Mouse (Mus musculus) intestine, postnatal 0 days (tissue): ENCODE data around the gene Arhgap32. TPM values are rescaled to one million over a fixed set of nuclear protein-coding genes. Genes with fewer than 3 reads are reported as not detected.
A peak's percentile ranks its signal among the peaks of the same experiment; 100 is the strongest.

Experiments
- ATAC-seq: fragments of 200-750 bp; cut with Nextera tagmentation; 2 replicates; pipeline ENCODE4 v1.8.0; 2017; ENCODE audit warnings: mild to moderate bottlenecking, moderate TSS enrichment, moderate library complexity
- H3K27ac ChIP-seq: fragments of 300-500 bp; sonication (generic); 2 replicates; pipeline ENCODE4 v1.5.1; 2014; ENCODE audit warnings: mild to moderate bottlenecking, low read depth, low read length, moderate library complexity
- H3K27me3 ChIP-seq: fragments of 300-500 bp; sonication (generic); replicated peaks from 2 replicates; pipeline ENCODE4 v1.6.1; 2014; ENCODE audit warnings: low read length, mixed read lengths; ENCODE audit not compliant: control insufficient read depth, insufficient read depth
- H3K36me3 ChIP-seq: fragments of 300-500 bp; sonication (generic); 2 replicates; pipeline ENCODE4 v1.6.1; 2014; ENCODE audit warnings: mild to moderate bottlenecking, moderate library complexity; ENCODE audit not compliant: control insufficient read depth, insufficient read depth
- H3K4me1 ChIP-seq: fragments of 300-500 bp; sonication (generic); replicated peaks from 2 replicates; pipeline ENCODE4 v1.6.1; 2014; ENCODE audit warnings: antibody characterized with exemption, low read length, mixed read lengths; ENCODE audit not compliant: control insufficient read depth, insufficient read depth
- H3K4me2 ChIP-seq: fragments of 300-500 bp; sonication (generic); replicated peaks from 2 replicates; pipeline ENCODE4 v1.6.1; 2014; ENCODE audit warnings: low read depth, mild to moderate bottlenecking, moderate library complexity
- H3K4me3 ChIP-seq: fragments of 300-500 bp; sonication (generic); 2 replicates; pipeline ENCODE4 v1.5.1; 2014; ENCODE audit warnings: low read depth, low read length
- H3K9ac ChIP-seq: fragments of 300-500 bp; sonication (generic); 2 replicates; pipeline ENCODE4 v1.6.1; 2014; ENCODE audit warnings: mild to moderate bottlenecking, low read depth, low read length
- H3K9me3 ChIP-seq: fragments of 300-500 bp; sonication (generic); 2 replicates; pipeline ENCODE4 v1.6.1; 2016; ENCODE audit warnings: mixed run types; ENCODE audit not compliant: control insufficient read depth
- CTCF ChIP-seq: sonication (generic); IDR thresholded peaks from 2 replicates; pipeline ENCODE4 v1.5.1; 2016; ENCODE audit warnings: low read depth, mild to moderate bottlenecking, control low read depth, antibody characterized with exemption, moderate library complexity
- WGBS: fragments of 180-500 bp; shearing (Covaris S2); extraction: QIAGEN DNeasy Blood & Tissue Kit; methylation state at CpG from one replicate; pipeline ENCODE4 v1.1.7; 2014; 5-methylcytosine and 5-hydroxymethylcytosine counted together
- polyA plus RNA-seq: library from polyadenylated mRNA; unstranded; fragments of >200 nt; fragmentation: Nextera tagmentation; extraction: Ambion mirVana; gene quantifications from 2 replicates; pipeline ENCODE4 v1.2.1, GENCODE M21; 2015

Gene Arhgap32
- polyA plus RNA-seq, 1 experiment from 2014 or later: 18.1 TPM

DNA sequence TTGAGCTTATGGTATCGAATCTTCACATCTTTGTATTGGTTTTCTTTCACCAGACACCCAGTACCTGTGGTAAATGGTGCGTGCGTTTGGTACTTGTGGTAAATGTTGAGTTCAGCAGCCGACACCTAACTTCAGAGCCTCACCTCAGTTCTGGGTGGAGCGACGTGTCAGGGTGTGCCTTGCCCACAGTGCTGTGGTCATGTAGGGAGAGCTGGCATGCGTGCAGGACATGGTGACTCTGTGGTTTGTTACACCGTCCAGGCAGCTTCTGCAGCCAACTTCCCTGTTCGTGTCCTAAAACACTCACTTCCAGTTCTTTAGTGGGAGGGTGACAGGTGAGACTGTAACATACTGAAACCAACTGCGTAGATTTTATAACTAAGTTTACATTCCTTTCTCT, 123.5 kb downstream of the Arhgap32 start:
- Histone ChIP-seq H3K4me1 (no peaks in the 10 kb centered on the region; the same call in 1 of the 2 replicates), H3K9me3 (no peaks in the 10 kb centered on the region), H3K27ac (peak overlapping the region; percentile 79), H3K4me2 (peak overlapping the region; percentile 48), H3K27me3 (no peaks in the 10 kb centered on the region), H3K4me3 (no peak overlapping the region), H3K9ac (no peak overlapping the region), H3K36me3 (no peaks in the 10 kb centered on the region; the same call in 1 of the 2 replicates)
- no peak for TF ChIP-seq CTCF
- WGBS: 37% methylated on average over 10 of the region's 10 CpGs
- ATAC-seq: peak; percentile 56

DNA sequence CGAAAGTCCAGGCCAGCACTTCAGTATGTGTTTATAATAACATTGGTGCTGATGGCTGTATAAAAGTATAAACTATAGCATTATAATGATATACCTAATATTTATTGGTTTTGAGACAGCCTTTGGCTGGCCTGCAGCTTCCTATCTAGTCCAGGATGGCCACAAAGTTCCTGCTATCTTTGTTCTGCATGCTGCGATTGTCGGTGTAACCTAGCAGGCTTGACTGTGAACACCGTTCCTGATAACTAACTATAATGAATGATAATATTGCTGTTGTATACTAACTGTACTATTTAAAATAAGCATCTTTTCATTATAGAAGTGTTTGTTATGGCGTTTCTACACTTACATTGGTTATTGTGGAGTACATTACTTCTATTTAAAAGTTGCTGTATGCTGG, 124.5 kb downstream of the Arhgap32 start:
- Histone ChIP-seq H3K4me3 (no peak overlapping the region), H3K9ac (no peak overlapping the region), H3K4me2 (0 out of 2 replicates have a peak overlapping the region, but pooled peaks have one; percentile 13), H3K36me3 (no peaks in the 10 kb centered on the region; the same call in 1 of the 2 replicates), H3K27ac (no peak overlapping the region), H3K4me1 (no peaks in the 10 kb centered on the region; the same call in 1 of the 2 replicates), H3K27me3 (no peaks in the 10 kb centered on the region), H3K9me3 (no peaks in the 10 kb centered on the region)
- no peak for ATAC-seq
- 68% methylated on average over 5 of the region's 5 CpGs for WGBS
- TF ChIP-seq CTCF: no peak

DNA sequence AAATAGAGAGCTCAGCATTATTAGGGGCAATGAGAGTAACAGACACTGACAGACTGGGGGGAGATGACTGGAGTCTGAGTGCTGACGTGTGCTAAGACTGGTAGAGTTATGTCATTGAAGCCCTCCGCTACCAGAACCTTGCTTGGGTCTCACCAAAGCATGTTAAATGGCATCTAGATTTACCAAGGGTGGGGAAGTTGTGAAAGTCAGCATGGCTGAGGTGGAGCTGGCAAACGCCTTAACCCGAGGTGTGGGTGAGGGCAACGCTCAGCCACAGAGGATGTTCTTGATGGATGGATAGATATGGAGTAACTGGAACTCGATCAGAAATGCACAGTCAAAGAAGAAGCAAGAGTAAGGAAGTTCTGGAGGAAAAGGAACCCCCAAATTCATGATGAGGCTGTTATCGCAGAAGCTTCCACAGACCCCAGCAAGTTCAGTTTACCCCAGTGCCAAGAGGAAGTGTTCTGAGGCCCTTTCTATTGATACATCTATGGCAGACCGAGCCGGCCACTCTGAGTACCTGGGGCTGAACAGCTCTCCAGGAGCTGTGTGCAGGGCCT, 125.8 kb downstream of the Arhgap32 start:
- ATAC-seq: no peak
- no peaks in the 10 kb centered on the region for H3K9me3 ChIP-seq
- no peaks in the 10 kb centered on the region for H3K27me3 ChIP-seq
- no peak for TF ChIP-seq CTCF
- H3K4me3 ChIP-seq: no peak overlapping the region
- H3K27ac ChIP-seq: no peak overlapping the region
- H3K4me2 ChIP-seq: no peak overlapping the region
- H3K36me3 ChIP-seq: peaks cover 10% of the 10 kb centered on the region
- 71% methylated on average over 9 of the region's 9 CpGs for WGBS
- H3K9ac ChIP-seq: no peak overlapping the region
- H3K4me1 ChIP-seq: no peaks in the 10 kb centered on the region; the same call in 1 of the 2 replicates

DNA sequence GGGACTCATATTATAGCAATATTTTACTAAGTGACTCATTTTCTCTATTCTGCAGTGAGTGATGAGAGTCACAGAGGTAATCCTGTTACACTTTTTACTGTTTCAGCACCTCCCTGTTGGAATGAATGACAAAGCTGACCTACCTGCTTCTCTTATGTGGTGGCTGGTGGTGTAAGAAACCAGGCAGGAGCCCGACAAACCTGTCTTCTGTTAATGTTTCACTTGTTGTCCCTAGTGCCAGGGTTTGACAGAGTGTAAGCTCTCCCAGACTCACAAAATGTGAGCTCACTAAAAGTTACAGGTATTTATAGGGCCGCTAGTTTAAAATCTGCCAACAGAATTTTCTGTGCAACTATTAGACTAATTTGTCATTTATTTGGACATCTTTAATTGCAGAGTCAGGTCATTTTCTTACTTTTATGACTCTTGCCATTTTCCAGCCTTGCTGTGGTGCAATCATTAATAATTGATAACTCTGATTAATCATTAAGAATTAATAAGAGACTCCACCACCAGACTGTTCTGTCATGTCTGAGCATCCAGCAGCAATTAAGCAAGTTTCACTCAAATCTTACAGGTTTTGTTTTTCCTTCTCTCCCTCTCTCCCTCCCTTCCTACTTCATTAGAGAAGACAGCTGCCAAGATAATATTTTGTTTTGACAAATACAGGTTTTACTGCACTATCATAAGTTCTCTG, 127.1 kb downstream of the Arhgap32 start:
- no peaks in the 10 kb centered on the region for H3K9me3 ChIP-seq
- no peak overlapping the region for H3K27ac ChIP-seq
- no peaks in the 10 kb centered on the region for H3K27me3 ChIP-seq
- ATAC-seq: peak; percentile 67
- peaks cover 22% of the 10 kb centered on the region for H3K36me3 ChIP-seq
- H3K4me2 ChIP-seq: 0 out of 2 replicates have a peak overlapping the region, but pooled peaks have one; percentile 2
- no peaks in the 10 kb centered on the region; the same call in 1 of the 2 replicates for H3K4me1 ChIP-seq
- H3K4me3 ChIP-seq: no peak overlapping the region
- no peak for TF ChIP-seq CTCF
- 40% methylated on average over 2 of the region's 2 CpGs for WGBS
- H3K9ac ChIP-seq: no peak overlapping the region

DNA sequence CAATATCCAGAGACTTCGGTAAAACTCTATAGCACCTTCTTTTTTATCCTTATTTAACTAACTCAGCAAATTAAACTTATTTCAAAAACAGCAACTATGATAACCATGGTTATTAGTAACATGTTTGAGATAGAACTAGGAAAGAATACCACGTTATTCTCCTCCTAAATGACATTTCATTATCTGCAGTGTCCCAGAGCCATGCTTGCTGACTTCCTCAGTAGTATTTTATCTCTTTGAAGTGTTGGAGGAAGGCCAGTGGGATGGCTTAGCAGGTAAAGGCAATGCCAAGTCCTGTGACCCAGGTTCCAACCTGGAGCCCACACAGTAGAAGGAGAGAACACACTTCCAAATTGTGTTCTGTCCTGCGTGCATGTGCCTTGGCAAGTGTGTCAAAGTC, 129.3 kb downstream of the Arhgap32 start:
- no peaks in the 10 kb centered on the region for H3K27me3 ChIP-seq
- H3K9ac ChIP-seq: no peak overlapping the region
- no peak overlapping the region for H3K4me2 ChIP-seq
- ATAC-seq: no peak
- TF ChIP-seq CTCF: no peak
- no peaks in the 10 kb centered on the region for H3K9me3 ChIP-seq
- H3K36me3 ChIP-seq: peaks cover 40% of the 10 kb centered on the region
- 60% methylated on average over 3 of the region's 3 CpGs for WGBS
- no peak overlapping the region for H3K4me3 ChIP-seq
- H3K27ac ChIP-seq: no peak overlapping the region
- no peaks in the 10 kb centered on the region; the same call in 1 of the 2 replicates for H3K4me1 ChIP-seq

DNA sequence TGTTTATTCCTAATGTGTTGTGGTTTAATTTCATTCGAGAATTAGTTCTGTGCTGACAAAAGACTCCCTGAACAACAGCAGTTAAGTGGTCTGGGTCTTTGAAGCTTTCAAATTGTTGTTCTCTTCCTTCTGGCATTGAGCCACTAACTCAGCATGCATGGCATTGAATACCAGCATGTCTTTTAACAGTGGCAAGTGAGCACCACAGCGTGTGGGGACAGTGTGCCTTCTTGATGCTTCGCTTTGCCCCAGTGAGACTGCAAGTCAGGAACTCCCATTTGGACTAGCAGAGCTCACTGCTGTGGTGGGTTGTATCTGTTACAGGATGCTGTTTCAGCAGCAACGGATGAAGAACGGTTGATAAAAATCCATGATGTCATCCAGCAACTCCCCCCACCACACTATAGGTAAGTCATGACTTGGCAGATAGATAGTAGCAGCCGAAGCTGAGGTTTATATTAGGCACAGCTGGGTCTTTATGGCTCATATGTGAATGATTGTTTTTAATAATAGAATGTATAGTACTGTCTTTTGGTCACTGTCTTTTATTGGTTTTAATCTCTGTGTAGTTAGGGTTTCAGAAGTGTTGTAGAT, 130.3 kb downstream of the Arhgap32 start:
- Histone ChIP-seq H3K9me3 (no peaks in the 10 kb centered on the region), H3K4me3 (no peak overlapping the region), H3K4me2 (no peak overlapping the region), H3K9ac (no peak overlapping the region), H3K27me3 (no peaks in the 10 kb centered on the region), H3K36me3 (peaks cover 49% of the 10 kb centered on the region), H3K4me1 (no peaks in the 10 kb centered on the region; the same call in 1 of the 2 replicates), H3K27ac (no peak overlapping the region)
- no peak for TF ChIP-seq CTCF
- no peak for ATAC-seq
- WGBS: 69% methylated on average over 6 of the region's 6 CpGs
